Mouse (Mus musculus) lung, postnatal 25 days (tissue): Measurements from ENCODE around the gene Pgm2l1.

ENCODE experiments used
- DNase-seq: peaks from one replicate; pipeline ENCODE4 v3.0.0; 2022; ENCODE audit warnings: low spot score

Gene Pgm2l1

DNA sequence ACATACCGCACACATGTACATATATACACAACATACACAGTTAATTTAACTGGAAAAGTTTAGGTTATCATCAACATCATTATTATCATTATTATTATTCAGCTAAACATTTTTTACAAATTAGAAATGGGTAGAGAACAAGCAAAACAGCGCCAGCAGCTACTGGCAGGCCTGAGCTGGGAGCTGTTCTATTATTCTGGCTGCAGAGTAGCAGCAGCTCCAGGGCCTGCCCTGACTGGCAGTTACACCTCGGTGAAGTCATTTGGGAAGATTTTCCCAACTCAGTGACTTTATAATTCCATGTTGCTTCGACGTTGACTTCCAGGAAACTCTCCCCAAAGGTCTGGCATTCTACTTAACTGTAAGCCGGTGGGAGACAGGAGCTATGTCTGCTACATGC lies 69.5 kb downstream of the Pgm2l1 start:
- DNase-seq, result no peak

DNA sequence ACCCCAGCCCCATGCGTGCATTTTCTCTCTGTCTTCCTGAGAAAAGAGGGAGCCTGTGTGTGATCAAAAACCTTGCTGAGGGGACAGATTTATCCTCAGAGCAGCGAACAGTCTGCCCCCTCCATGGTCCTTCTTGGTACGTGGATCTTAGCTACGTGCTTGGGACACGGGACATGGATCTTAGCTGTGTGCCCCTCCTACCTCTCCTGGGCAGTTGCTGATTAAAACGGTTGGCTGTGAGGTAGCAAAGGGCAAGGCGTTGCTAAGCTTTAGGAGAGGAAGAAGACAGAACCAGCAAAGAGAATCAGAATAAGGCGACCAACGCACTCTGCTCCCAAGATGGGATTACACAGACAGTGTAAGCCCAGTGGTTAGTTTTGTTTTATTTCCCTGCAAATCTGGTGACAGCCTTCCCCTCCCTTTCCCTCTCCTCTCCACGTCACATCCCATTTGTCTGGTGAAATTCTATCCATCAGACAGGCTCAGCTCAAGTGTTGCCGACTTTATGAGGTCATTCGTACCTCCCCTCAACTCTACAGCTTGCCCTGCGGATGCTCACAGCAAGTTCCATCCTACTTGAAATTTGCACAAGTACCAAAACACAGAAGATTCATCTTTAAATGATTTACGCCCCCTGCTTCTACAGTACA lies 71.8 kb downstream of the Pgm2l1 start:
- no peak for DNase-seq

DNA sequence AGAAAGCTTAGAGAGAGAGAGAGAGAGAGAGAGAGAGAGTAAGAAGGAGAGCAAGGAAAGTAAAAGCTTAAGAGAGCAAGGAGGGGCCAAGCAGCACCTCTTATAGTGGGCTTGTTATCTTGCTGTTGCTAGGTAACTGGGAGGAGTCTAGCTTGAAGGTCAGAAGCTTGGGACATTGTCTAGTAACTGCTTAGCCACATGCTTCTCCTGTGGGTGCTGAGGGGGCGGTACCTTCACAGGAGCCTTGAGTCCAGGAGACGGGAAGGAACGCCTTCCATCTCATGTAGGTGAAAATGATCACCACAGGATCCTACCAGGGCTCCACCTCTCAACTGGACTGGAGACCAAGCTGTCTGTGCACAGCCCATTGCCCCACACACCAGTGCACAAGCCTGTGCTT lies 74.2 kb downstream of the Pgm2l1 start:
- DNase-seq, result no peak

DNA sequence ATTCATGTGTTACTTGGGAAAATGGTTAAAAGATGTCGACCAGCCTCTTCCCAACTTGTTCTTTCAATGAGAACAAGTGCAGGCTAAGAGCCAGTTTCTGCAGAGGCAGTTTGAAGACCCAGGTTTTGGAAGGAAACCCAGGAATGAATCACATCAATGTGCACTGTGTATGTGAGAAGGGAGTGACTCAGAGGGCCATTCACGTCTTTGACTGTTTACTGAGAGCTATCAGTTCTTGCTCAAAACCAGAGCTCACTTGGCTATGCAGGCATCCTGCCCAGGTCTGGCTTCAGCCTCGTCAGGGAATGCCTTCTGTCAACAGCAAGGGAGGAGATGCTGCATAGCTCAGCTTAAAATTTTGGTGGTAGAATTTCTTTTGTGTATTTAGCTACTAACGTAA lies 75.1 kb downstream of the Pgm2l1 start:
- peak; percentile 47 for DNase-seq

DNA sequence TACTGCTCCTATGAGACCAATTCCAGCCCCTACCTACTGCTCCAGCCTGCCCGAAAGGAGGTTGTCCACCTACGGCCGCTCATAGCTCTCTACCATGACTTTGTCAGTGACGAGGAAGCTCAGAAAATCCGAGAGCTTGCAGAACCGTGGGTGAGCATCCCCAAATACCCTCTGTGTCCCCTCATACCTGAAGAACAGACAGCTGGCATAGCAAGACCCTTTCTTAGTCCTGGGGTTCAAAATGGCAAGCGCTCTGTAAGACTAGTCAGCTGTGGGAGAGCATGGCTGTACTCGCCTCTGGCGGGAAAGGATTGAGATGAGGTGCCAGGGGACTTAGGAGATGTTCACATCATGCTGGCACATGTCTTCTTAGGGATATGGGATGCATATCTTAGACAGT lies 78.7 kb downstream of the Pgm2l1 start:
- DNase-seq, result no peak

DNA sequence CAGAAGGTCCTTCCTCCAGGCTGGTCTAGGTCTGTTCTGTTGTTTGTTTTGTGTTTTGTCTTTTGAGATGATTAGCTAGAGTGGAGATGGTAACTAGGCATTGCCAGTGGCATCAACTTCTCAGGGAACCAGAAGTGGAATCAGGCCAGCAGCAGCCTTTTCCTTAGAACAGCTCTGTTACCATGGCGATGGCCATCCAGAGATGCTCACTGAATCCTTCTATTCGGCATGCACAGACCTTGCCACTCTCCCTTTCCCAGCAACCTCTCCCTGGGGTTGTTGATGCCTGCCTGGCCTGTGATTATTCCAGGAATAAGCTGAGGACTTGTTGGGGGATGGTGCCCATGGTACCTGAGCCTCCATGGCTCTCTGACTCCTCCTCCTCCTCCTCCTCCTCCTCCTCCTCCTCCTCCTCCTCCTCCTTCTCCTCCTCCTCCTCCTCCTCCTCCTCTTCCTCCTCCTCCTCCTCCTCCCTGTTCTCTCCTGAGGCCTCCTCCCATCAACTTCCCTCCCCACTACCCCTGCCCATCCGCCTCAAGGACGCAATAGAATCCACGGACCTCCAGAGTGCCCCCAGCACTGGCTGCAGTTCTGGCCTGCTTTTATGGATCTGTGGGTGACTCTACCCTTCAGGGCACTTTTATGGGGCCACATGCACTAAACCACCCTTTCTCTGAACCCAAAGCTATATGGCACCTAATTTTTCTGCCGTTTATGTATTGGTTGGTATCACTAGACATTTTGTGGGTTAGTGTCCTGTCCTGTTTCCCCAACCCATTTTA lies 80.9 kb downstream of the Pgm2l1 start:
- no peak for DNase-seq

DNA sequence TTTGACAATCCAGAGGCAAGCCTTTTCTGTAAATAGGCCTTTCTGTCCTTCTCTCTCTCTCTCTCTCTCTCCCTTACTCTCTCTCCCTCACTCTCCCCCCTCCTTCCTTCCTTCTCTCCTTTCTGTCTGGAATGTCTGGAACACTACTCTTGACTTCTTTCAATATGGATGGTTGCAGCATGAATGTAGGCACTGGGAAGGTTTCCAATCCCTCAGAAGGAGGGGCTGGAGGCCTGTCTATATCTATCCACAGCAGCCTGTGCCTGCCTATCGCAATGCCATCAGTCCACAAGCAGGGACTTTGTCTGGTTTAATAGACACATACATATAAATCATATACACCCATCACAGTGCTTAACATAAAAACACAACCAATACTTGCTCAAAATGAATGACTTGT lies 82.0 kb downstream of the Pgm2l1 start:
- no peak for DNase-seq

DNA sequence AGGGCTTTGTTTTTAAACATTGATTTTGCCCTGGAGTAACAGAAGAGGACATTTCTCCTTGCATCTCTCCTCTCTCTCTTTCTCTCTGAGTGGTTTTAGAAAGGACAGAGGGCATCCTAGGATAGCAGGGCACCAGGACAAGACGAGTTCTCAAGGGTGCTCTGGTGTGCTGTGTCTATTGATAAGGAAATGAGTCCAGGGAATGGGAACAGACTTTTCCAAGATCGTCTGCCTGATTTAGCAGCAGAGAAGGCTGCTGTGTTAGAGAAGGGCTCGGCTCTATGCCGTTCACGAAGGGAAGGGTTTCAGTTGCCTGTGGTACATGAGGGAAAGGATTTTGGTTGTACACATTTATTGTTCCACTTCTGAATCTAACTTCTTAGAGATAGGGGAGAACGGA lies 82.5 kb downstream of the Pgm2l1 start:
- no peak for DNase-seq

DNA sequence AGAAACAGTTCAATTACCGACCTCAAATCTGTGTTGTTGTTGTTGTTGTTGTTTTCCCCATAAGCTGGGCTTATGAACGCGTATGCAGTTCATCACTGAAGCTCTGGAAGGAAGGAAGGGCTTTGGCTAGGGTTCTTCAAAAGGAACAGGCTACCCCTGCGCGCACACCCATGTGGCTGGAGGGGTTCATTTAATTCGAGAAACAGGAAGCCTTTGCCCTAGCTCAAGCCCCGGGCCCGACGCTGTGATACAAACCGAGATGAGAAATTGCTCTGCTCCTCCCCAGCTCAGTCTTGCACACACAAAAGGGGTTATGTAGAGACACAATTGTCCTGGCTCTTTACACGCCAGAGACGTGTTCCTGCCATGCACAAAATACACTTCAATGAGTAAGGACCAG lies 83.1 kb downstream of the Pgm2l1 start:
- DNase-seq, result no peak

DNA sequence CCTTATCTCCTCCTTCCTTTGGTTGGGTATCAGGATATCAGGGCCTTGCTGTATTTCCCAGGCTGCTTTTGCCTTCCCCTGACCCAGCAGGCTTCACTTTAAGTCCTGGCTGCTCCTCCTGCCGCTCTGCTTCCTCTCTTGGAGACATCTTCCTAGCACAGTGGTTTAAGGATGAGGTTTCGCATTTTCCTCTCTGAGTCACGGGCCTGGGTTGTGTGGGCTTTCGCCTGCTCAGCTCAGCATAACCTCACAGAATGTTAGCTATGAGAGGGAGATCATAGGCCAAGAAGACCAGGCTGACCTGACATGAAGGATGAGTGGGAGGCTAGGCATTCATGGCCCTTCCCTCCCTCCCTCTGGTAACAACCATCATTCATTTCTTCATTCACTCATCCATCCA lies 85.5 kb downstream of the Pgm2l1 start:
- DNase-seq, result no peak

DNA sequence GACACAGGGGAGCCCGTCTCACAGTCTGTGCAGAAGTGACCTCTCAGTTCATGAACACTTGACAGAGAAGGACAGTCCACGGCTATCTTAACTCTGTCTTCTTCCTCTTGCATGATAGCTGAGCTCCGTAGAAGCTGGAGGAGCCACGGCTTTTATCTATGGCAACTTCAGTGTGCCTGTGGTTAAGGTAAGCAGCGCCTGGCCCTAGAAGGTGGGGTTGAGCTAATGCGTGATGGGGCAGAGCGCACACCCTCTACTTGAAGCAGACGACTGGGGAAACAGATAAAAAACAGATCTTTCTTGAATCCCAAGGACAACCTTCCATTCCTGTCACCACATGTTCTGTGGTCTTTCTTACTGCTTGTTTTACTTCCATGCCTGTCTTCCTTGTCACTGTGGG lies 89.7 kb downstream of the Pgm2l1 start:
- DNase-seq, result no peak

DNA sequence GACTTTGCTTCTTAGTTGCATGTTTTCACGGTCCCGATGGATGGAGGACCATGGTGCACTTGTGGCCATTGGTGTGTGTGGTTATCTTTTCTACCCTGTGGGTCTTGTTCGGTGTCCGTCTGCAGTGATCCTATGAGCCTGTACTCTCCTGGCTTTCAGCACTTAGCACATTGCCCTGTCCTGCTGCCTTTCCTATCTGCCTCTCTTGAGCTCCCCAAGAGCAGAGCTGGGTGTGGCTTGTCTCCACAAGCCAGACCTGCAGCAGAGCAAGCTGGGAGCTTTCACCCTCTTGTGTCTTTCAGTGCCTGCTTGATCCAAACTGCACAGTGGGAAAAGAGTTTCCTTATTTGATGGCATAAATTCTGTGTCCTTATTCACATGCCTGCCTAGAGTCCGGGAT lies 90.3 kb downstream of the Pgm2l1 start:
- no peak for DNase-seq

DNA sequence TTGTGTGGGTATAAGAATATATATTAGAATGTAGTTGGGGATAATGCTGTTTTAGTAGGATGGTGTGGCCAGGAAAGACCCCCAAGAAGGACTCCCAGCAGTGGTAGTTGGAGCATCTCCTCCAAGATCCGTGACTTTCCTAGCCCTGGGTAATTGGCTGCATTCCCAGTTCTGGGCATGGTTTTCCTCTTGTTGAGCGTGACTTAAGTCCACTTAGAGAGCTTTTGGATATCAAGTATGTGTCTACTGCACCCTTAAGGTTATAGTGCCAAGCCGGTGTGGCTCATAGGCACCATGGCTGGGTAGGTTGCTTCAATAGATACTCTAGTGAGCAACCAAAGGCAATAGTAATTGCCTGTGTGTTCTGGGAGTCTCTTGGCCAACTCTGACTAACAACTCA lies 96.5 kb downstream of the Pgm2l1 start:
- peak; percentile 61 for DNase-seq

DNA sequence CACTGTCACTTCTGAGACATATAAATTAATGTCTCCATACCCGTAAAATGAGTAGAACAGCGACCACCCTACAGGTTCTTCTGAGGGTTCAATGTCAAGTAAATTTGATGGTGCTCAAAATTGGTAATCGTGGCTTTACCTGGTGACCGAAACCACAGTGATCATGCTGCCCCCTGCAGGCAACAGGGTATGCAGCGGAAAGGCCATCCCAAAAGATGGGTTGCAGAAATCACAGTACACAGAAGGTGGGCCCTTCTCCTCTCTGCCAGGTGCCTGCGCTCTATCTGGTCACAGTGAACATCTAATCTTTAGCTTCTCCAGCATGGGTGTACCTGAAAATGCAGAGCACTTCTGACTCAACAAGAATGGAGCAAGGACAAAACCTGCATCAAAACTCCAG lies 98.3 kb downstream of the Pgm2l1 start:
- DNase-seq, result peak; percentile 32

DNA sequence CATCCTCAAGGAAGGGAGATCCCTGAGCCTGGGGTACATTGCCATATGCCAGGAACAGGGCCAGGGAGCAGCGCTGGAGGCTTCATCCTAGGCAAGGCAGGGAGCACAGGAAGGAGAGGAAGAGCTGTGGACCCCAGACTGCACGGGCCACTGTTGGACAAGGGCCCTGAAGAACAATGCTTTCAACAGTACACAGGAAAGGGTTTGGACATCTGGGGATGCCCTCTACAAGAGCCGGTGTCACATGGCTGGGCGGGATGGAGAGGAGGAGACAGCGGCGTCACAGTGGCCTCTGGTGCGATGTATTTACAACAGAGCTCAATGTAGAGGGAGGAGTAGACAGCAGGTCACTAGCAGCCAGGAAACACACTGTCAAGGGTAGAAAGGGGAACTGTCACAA lies 100.3 kb downstream of the Pgm2l1 start:
- peak; percentile 72 for DNase-seq
